Mouse (Mus musculus): Measurements from ENCODE around the gene Snx17.

DNA sequence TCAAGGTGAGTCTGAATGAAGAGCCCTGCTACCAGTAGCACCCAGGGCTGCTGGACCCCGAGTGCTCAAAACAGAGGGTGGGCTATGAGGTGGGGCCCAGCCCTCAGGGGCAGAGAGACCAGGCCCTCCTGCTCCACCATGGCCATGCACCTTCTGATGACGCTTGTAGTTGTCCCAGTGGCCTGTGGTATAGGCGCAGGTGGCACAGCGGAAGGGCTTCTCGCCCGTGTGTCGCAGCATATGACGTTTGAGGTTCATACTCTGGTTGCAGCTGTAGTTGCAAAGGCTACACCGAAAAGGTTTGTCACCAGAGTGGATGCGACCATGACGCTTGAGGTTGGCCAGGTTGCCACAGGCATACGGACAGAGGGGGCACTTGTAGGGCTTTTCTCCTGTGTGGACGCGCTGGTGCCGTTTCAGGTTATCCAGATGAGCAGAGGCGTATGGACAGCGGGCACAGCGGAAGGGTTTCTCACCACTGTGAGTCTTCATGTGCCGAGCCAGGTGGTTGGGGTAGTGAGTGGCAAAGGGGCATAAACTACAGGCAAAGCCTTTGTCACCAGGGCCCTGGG, 6.4 kb downstream of the Snx17 start:
- TF ChIP-seq CTCF (IDR thresholded peaks at IDR 0.05; ENCODE audit: extremely low read depth, insufficient read depth, low read length) (no peak), POLR2A (IDR thresholded peaks at IDR 0.05; ENCODE audit: extremely low read depth, insufficient read depth, low read length) (no peak; the same call in 1 of the 2 replicates)
